Mouse (Mus musculus) regulatory T cell (primary cell): ENCODE measurements around the gene Dspp.

Source experiments
- in situ Hi-C: fragments of 300-600 bp; cut with MboI, MseI; formaldehyde crosslinking; loops from one replicate; pipeline ENCODE4 v1.15.1; 2025; ENCODE audit warnings: high pct_unique_total_duplicates

Gene Dspp

DNA sequence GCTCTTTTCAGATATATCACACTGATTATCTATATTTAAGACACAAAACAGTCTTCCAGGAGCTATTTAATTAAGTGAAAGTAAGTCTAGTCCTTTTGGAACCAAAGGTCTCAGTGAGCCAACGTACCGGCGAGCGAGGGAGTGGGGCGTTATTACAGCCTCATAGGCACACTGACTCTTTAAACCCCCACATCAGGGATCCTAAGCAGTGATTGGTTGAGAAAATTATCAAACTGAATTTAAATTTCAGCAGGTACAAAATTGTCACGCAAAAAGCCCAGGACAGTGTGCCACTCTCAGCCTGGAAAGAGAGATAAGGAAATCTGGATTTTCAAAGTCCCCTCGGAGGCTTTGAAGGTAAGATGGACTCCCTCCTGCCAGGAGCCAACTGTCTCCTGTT is at the start of gene Dspp:
TSS of gene Dspp (plus strand) at position 301 of the 400 bp plus-strand sequence.
- in situ Hi-C loops: no loop called here

DNA sequence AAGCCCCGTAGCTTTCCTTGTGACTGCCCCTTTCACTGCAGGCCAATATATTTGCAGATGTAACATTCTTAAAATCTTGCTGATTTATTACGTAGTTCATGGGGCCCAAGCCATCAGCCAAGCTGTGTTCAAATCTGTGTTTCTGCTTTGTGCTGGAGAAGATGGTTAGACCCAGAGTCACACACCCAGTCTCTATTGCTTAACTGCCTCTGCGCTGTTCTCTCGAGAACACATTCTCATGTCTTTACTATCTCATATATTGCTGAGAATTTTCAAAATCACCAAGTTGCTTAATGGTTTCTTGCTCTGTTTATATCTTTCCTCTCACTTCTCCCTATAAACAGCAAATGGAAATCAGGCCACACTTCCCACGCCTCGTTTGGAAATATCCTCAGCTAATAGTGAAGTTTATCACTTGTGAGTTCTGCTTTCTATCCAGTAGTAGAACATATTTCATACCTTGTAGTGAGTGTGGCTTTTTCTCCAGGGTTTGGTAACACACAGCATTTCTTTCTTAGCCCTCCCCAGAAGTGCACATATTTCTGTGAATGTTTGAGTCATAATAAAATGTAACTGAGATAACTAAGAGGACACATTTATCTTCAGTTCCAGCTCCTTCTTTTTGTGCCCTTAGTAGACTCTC is 46.4 kb upstream of the Dspp start:
- in situ Hi-C loops: no loop called here

GRCm38 (mm10) chr5:104126561-104127320 is 43.8 kb upstream of the Dspp start:
- in situ Hi-C loops: no loop called here

- in situ Hi-C loops: no loop called here
Observed at GRCm38 (mm10) chr5:104127351-104127750, 43.2 kb upstream of the Dspp start.

DNA sequence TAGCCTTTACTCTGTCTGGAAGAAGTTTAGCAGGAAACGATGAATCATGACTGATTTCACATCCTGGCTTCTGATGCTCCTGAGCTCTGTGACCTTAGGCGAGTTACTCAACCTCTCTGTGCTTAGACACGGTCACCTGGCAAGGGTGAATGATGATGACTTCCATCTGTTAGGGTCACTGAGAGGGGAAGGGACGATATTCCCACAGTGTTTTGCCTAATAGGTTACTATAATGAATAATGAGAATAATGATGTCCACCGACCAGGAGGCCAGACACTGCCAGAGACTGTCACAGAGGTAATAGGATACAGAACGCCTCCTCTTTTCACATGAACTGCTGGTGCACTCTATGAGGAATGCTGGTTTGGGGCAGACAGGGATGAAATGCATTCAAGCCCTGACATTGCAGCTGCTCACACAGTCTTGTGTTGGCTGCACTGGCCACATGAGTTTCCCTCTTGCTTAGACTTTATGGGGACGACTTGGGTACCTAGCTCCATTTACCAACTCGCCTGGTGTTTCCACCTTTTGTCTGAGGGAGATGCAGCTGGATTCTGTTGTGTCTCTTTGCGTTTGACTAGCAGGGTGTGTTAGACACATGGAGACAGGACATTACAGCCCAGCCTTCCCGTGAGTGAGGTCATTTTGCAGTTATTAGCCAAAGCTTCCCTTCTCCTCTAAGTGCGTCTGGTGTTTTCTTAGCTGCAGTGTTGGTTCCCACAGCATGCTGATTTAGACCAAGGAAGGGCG is 42.1 kb upstream of the Dspp start:
- in situ Hi-C loops: no loop called here

DNA sequence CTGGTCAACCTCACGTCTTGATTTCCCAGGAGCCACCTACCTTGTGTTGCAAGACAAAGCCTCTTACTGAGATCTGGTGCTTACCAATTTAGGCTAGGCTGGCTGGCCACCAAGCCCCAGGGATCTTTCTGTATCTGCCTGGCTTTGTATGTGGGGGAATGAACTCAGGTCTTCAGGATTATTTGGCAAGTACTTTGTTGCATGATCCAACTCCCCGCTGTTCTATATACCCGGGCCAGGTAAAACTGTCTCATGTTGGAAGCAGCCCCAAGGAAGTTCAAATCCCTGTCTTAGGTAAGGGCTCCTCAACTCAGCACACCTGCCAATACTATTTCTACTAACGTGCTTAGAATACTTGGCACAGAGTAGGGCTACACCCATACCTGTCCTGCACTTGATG is 39.6 kb upstream of the Dspp start:
- in situ Hi-C loops: no loop called here

DNA sequence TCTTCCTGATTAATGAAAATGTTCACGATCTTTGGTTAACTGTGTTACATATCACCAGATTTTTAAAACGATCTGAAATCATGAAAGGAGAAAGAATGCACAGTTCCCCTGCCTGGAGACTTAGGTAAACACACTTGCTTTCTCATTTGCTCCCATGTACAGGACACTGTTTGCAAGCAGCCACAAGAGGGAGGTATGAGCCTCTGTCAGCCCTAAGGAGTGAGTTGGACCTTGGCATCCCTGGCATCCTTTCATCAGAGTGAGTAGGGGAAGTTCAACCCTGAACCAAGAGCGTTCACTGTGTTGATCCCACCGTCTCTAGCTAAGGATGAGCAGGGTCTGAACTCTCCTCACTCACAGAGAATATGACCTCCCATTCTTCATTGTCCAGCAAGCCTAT is 39.0 kb upstream of the Dspp start:
- in situ Hi-C loops: no loop called here

DNA sequence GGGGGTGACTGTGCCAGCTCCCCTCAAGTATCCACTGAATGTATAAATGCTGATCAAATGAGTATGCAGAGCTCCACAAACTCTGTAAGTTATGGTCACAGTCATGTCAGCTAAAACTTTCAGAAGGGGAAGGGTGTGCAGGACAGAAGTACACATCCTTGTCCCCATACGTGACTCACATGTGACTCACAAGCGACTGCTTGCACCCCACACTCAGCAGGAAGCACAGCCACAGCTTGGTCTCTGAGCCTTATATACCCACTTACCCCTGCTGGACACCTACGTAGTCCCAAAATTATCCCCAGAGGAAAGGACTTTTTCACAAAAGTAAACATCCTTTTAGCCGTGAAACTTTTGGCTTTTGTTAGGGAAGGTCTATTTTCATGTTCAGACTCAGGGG is 36.8 kb upstream of the Dspp start:
- in situ Hi-C loops: no loop called here

DNA sequence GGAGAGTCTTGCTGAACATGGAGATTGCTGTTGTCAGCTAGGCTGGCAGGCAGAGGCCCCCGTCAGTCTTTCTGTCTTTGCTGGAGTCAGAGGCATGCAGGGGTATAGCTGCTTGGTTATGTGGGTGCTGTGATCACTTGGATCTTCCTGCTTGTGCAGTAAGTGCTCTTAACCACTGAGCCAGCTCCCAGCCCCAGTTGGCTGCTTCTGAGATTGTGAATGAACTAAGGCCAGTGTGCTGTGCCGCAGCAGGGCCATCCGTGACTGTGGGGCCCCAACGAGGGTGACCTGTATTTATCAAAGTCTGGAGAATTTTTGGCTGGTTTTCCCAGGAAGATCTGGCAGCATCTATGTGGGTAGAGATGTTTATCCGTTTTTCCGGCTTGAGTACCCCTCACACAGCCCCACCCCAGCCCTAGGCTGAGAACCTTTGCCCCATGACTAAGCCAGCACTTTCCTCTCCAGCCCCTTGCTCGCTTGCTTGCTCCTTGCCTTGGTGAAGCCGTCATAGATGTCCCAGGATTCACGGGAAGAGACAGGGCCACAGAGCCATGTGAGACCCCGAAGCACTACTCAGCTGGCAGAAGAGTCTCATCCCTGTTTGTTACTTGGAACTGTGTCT is 32.5 kb upstream of the Dspp start:
- in situ Hi-C loops: no loop called here

DNA sequence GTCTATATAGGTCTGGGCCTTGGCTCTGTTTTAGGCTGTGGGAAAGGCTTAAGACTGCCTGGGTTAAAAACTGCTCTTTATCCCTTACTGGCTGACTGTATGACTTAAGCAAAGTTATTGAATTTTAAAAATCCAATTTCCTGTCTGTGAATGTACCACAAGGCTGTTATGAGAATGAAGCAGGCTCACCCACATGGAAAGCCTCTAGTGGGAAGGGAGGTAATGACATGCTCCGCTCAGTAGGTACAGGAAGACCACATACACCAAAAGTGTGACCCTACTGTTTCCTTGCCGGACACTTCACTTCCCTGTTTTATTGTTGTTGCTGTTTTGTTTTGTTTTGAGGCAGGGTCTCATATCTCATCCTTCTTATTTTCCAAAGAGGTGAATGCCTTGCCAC is 29.4 kb upstream of the Dspp start:
- in situ Hi-C loops: no loop called here

DNA sequence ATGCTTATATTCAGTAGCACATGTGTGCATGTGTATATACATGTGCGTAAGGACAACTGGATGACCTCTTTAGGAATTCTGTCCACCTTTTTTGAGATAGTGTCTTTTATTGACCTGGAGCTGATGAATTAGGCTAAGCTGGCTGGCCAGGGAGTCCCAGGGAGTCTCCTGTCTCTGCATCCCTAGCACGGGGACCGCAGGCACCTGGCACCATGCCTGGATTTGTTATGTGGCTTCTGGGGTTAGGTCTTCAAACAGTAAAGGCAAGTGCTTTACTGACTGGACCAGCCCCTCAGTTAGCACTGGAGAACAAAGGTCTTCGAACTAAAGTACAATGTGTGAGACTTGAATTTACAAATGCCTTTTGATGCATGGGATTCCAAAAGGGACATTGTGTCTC is 26.5 kb upstream of the Dspp start:
- in situ Hi-C loops: no loop called here

DNA sequence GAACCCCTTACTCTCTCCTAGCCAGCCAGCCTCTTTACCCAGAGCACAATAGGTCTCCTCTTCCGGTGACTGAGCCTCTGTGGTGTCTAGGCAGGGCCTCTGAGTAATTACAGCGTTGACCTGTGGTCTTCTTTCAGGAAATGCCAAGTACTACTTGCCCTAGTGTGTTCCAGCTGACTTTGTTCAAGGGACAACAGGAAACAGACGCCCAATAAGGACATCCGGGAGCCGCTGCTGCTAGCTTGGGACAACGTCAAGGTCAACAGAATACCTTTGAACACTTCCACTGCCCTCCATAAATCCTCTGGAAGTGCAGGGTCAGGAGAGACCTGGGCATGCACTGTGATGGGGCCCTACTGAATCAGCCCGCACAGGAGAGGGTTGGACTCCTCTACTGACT is 21.2 kb upstream of the Dspp start:
- in situ Hi-C loops: no loop called here

GRCm38 (mm10) chr5:104150196-104150595 is 20.3 kb upstream of the Dspp start:
- in situ Hi-C loops: no loop called here

DNA sequence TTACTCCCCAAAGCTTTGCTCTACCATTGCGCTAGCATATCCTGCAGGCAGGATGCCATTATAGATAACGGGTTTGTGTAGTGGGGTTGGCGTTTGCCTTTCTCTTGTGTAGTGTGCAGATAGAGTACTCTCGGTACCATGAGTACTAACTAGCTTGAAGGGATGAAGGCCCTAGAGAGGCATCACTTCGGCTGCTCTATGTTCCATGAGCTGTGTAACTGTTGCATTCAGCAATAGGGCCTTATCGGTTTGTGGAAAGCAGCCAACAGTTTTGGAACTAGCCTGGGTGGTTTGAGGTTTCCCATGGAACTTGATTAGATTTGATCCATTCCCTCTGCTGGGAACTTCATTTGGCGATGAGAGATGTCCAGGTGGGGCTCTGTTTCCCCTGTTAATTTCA is 12.8 kb upstream of the Dspp start:
- in situ Hi-C loops: no loop called here

- in situ Hi-C loops: no loop called here
Observed at GRCm38 (mm10) chr5:104158332-104159052, 12.0 kb upstream of the Dspp start.

DNA sequence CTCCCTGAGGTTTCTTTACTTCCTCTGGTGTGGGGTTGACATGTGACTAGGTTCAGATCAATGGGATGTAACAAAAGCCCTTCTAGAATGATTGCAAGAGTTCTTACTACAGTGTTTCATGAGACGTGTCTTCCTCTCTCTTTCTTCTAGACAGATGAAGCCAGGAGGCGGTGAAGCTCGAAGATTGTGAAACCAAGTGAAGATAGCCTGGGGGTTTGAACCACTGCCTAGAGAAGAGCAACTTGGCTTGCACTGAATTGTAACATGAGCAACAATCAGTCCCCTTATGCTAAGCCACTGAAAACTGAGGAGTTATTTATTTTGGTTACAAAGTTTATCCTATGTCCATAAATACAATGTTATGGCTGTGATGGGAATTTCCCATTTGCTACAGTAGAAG is 9.9 kb upstream of the Dspp start:
- in situ Hi-C loops: no loop called here

DNA sequence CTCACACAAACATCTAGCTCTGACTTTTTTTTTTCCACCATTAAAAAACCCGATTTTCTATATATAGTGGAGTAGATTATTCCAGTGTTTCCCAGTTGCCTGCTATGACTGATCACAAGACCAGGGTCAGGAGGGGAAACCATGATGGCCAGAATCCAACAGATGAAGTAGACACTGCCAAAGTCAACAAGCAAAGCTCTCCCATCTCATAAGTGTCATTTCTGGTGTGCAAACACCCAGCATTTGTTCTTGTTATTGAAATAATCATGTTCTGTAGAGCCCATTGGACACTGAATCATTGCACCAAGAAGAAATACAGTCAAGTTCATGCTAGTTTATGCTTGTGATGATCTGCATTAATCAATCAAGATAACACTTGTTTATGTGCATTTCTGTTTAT is 9.1 kb upstream of the Dspp start:
- in situ Hi-C loops: no loop called here

GRCm38 (mm10) chr5:104163536-104163935 is 7.0 kb upstream of the Dspp start:
- in situ Hi-C loops: no loop called here

DNA sequence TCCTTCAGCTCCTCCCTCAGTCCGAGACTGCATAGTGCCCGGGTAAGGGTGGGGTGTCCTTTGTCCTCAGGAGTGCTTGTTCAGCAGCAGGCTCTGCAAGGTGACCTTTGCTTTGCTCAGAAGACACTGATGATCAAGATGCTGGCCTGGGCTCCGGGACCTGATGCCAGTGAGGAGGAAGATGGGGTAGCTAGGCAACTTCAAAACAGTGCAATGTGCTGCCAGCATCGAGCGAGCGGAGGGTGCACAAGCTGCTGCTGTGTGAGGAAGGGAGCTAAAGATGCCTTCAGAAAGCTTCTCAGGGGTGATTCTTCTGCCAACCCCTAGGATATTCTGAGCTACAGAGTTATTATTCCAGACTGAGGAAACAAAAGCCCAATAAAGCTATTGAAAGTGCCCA is 2.6 kb downstream of the Dspp start:
- in situ Hi-C loops: no loop called here

DNA sequence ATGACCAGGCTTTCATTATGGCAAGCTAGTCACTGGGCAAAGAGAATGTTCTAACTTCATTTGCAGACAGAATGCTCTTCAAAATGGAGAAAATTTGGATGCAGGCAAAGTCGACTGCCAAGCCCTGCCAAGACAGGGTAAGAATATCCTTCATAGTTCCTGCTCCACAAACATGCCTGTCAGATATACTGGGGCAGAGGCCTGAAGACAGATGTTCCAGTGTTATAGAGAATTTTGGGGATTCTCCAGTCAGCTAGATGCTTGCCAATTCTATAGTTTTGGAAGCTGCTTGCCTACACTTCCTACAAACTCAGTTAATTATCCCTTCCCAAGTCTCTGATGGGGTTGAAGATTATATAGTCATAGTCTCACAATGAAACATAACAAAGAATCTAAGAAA is 13.2 kb downstream of the Dspp start:
- in situ Hi-C loops: no loop called here

DNA sequence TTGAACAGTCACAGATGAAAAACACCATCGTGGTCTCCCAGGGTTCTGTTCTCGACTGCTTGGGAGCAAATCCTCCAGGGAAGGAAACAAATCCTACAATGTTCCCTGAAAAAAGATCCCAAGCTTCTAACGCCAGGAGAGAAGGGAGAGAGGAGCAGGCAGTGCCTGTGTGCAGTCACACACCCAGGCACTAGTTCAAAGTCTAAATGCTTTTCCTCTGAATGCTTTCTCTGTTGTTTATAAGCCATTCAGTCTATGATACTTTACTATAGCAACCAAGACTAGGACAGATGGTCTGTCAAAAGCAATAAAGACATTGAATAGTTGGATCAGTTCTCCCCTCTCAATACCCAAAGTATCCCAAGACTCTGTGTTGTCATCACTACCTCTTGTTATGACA is 16.8 kb downstream of the Dspp start:
- in situ Hi-C loops: no loop called here

- in situ Hi-C loops: no loop called here
Observed at GRCm38 (mm10) chr5:104195086-104195485, 24.6 kb downstream of the Dspp start.
